Mouse (Mus musculus): Measurements from ENCODE around the gene Prkca.
A peak's percentile ranks its signal among the peaks of the same experiment; 100 is the strongest.

DNA sequence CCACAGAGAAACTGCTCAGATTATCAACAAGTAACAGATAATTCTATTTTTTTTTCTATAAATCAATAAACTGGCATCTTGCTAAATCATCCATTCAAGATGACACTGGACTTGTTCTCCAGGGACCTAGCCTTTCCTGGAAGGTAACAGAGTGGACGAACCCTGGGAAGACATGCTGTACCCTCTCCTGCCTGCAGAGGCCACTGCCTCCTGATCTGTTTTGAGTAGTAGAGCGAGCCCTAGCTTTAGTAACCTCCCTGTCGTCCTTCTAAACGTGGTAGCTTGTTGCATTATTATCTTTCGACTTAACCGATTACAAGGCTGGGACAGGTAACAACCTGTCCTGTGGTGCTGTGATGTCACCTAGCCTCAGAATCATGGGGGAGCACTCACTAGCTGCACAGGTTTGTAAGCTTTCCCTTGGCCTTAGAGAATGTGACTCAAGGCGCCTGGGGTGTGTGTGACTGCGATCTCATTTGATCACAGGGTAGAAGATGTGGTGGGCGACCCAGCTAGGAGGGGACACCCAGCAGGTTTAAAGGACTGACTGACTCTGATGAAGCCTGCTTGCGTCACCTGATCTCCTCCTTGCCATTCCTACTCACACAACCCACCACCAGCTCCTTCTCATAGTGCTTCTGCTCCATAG lies 312.6 kb downstream of the Prkca start:
- no peak for TF ChIP-seq ZNF384 (IDR thresholded peaks at IDR 0.05; ENCODE audit: low read depth, low read length)
- peak; percentile 7; the same call in 1 of the 2 replicates for TF ChIP-seq ZC3H11A (IDR thresholded peaks at IDR 0.05; ENCODE audit: borderline replicate concordance, low read depth, low read length)
- TF ChIP-seq MAFK (IDR thresholded peaks at IDR 0.05; ENCODE audit: insufficient read depth, low read depth, low read length) = no peak
- TF ChIP-seq HCFC1 (IDR thresholded peaks at IDR 0.05; ENCODE audit: borderline replicate concordance, insufficient read depth, low read length) = no peak
- TF ChIP-seq CHD2 (IDR thresholded peaks at IDR 0.05; ENCODE audit: low read depth, low read length) = no peak
